Mouse (Mus musculus) testis, adult 2 months (tissue): Measurements from ENCODE around the gene Nrarp.

Source experiments
- CTCF ChIP-seq: fragments of 200-500 bp; IDR thresholded peaks from 2 replicates; pipeline ENCODE4 v1.5.1; 2012; ENCODE audit warnings: low read depth, mild to moderate bottlenecking, inconsistent platforms, low read length, moderate library complexity; ENCODE audit not compliant: control insufficient read depth, insufficient read depth, insufficient replicate concordance
- POLR2A ChIP-seq: fragments of 200-500 bp; IDR thresholded peaks from 2 replicates; pipeline ENCODE4 v1.6.1; 2012; ENCODE audit warnings: low read depth, mild to moderate bottlenecking, inconsistent platforms, low read length, moderate library complexity; ENCODE audit not compliant: control insufficient read depth

DNA sequence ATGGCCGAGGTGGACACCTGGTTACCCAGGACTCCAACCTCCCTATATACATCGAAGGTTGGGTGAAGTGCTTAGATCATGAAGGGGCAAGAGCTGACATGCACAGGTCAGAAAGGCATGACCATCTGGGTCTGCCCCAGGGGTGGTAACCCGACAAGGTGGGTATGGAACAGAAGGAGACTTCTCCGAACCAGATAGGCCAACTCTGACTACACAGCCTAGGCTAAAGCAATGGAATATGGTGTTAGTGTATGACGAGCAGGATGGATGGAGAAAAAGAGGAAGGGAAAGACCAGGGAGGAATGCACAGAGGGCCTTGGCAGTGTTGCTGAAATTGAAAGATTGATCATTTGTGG, 6.0 kb downstream of the Nrarp start:
- TF ChIP-seq POLR2A (no peak), CTCF (no peak)
